Mouse (Mus musculus): ENCODE results near the gene Polr3g.

GRCm38 (mm10) chr13:81646348-81646747, 64.5 kb downstream of the Polr3g start:
- TF ChIP-seq POLR2A (IDR thresholded peaks at IDR 0.05; ENCODE audit: low read depth, low read length) (no peak), CTCF (conservative IDR thresholded peaks at IDR 0.05; ENCODE audit: insufficient read depth, insufficient read length, low read depth, low read length) (no peak)
